Mouse (Mus musculus): ENCODE data around the gene Kctd14.

DNA sequence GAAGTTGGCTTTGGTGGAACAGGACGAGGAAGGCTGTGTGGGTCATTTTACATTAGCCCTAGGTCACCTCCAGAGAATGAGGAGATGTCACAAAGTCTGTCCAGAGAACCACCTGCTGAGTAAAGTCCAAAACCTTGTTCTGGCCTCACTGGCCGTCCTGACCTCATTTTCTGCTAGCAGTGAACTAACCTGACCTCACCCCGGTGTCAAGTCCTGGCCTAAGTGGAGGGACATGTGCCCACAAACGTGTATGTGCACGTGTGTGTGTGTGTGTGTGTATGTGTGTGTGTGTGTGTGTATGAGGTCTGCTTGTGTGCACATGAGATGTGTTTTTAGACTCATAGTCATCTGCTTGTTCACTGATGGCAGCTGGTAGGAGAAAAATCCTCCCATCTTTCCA is 27.4 kb upstream of the Kctd14 start:
- TF ChIP-seq CTCF (IDR thresholded peaks at IDR 0.05; ENCODE audit: low read depth, low read length) (no peak), EP300 (IDR thresholded peaks at IDR 0.05; ENCODE audit: insufficient read depth, low read depth, low read length) (no peak), POLR2A (IDR thresholded peaks at IDR 0.05; ENCODE audit: insufficient read depth, low read length) (no peak)
